Mouse (Mus musculus): ENCODE data around the gene Cenpb.

GRCm38 (mm10) chr2:131138296-131138695, 41.6 kb downstream of the Cenpb start:
- TF ChIP-seq CTCF (IDR thresholded peaks at IDR 0.05) (no peak), EP300 (IDR thresholded peaks at IDR 0.05) (no peak)

Data from lung, postnatal 0 days (tissue).